Mouse (Mus musculus) heart, postnatal 25 days (tissue): ENCODE results near the gene Itgb6. TPM values are rescaled to one million over a fixed set of nuclear protein-coding genes. Genes with fewer than 3 reads are reported as not detected.

Experiments
- DNase-seq: peaks from one replicate; pipeline ENCODE4 v3.0.0; 2022; ENCODE audit warnings: low spot score
- intact Hi-C: fragments of 180-260 bp; cut with DNase I; formaldehyde crosslinking; loops from one replicate; pipeline ENCODE4 v1.15.1; 2025
- total RNA-seq, 2 experiments: library from RNA; stranded (reverse); gene quantifications; 2 replicates each; pipeline ENCODE4 v1.2.3; 2021

The Itgb6 gene
- total RNA-seq, 2 experiments from 2014 or later, result 23.0 to 25.0 TPM

- intact Hi-C loops, result no loop called here
- DNase-seq, result no peak
Measured at GRCm38 (mm10) chr2:60549851-60550250, 172.6 kb downstream of the Itgb6 start.

Other genes starting within 250 kb of the Itgb6 start
- gene Pla2r1, start 169.3 kb downstream of the Itgb6 start, total RNA-seq, result 1 to 10 TPM in 1 of 2 experiments, under 1 TPM in 1; 0.99 to 1.7 TPM
- gene Rbms1, start 240.5 kb upstream of the Itgb6 start, total RNA-seq, result 10 to 100 TPM; 47.3 to 47.7 TPM